Mouse (Mus musculus) cerebellum, adult 2 months (tissue): ENCODE data around the gene Sdhc. TPM values are rescaled to one million over a fixed set of nuclear protein-coding genes. Genes with fewer than 3 reads are reported as not detected.

Source experiments
- DNase-seq, 2 experiments: peaks; one replicate each; pipeline ENCODE4 v3.0.0; 2021
- H3K27ac ChIP-seq: fragments of 200-500 bp; 2 replicates; pipeline ENCODE4 v1.5.1; 2012; ENCODE audit warnings: low read length, control low read depth, inconsistent platforms; ENCODE audit not compliant: insufficient read depth
- H3K27me3 ChIP-seq: fragments of 200-500 bp; 2 replicates; pipeline ENCODE4 v1.6.1; 2012; ENCODE audit warnings: inconsistent platforms, mild to moderate bottlenecking, low read length, moderate library complexity; ENCODE audit not compliant: control insufficient read depth, insufficient read depth
- H3K4me1 ChIP-seq: fragments of 200-500 bp; 2 replicates; pipeline ENCODE4 v1.6.1; 2011; ENCODE audit warnings: low read length; ENCODE audit not compliant: control insufficient read depth, insufficient read depth
- H3K4me3 ChIP-seq: fragments of 200-500 bp; replicated peaks from 2 replicates; pipeline ENCODE3; 2011; ENCODE audit warnings: mild to moderate bottlenecking, low read depth, low read length, control low read depth; ENCODE audit not compliant: insufficient read depth
- CTCF ChIP-seq: fragments of 200-500 bp; IDR thresholded peaks from 2 replicates; pipeline ENCODE4 v1.5.1; 2011; ENCODE audit warnings: low read depth, mild to moderate bottlenecking, control low read depth, low read length, moderate library complexity, borderline replicate concordance; ENCODE audit not compliant: insufficient read depth
- POLR2A ChIP-seq: fragments of 200-500 bp; IDR thresholded peaks from 2 replicates; pipeline ENCODE4 v1.6.1; 2011; ENCODE audit warnings: low read length, control low read depth, borderline replicate concordance; ENCODE audit not compliant: insufficient read depth
- WGBS: fragments of 180-500 bp; shearing (Covaris S2); methylation state at CpG from one replicate; pipeline ENCODE4 v1.1.7; 2018; 5-methylcytosine and 5-hydroxymethylcytosine counted together
- polyA plus RNA-seq: library from polyadenylated mRNA; depleted of rRNA; stranded (reverse); fragments of >200 nt; gene quantifications from 2 replicates; pipeline ENCODE4 v1.2.3, GENCODE M21; 2012

Sdhc gene
- polyA plus RNA-seq, 1 experiment, result 302 TPM

DNA sequence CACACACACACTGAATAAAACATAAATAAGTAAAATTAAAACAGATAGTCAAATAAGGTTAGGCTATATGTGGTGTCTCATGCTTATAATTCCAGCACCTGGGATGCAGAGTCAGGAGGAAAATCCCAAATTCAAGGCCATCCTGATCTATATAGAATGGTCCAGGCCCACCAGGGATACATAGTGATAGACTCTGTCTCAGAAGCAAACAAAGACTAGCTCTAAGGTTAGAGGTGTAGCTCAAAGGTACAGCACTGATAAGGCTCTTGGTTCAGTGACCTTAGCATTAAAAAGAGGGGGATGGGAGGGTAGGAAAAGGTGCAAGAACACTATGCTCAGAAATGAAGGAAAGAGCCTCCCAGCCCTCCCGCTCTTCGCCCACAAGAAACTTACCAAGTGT, 14.8 kb downstream of the Sdhc start:
- no peak overlapping the region for H3K27ac ChIP-seq
- no peak overlapping the region for H3K4me3 ChIP-seq
- WGBS, result 100% methylated on average over 2 of the region's 2 CpGs
- TF ChIP-seq POLR2A (no peak), CTCF (no peak)
- H3K4me1 ChIP-seq, result no peaks in the 10 kb centered on the region
- no peak for DNase-seq
- H3K27me3 ChIP-seq, result no peaks in the 10 kb centered on the region

DNA sequence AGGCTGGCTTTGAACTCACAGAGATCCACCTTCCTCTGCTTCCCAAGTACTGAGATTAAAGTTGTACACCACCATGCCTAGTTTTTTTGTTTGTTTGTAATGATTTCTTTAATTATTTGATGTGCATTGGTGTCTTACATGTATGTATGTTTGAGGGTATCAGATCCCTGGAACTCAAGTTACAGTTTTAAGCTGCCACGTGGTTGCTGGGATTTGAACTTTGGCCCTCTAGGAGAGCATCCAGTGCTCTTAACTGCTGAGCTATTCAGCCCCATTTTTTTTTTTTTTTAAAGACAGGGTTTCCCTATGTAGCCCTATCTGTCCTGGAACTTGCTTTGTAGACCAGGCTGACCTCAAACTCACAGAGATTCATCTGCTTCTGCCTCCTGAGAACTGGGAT, 19.4 kb downstream of the Sdhc start:
- H3K4me3 ChIP-seq, result no peak overlapping the region
- TF ChIP-seq POLR2A, result no peak
- TF ChIP-seq CTCF, result no peak
- WGBS, result 86% methylated on average over 1 of the region's 1 CpGs
- no peaks in the 10 kb centered on the region for H3K4me1 ChIP-seq
- H3K27me3 ChIP-seq, result no peaks in the 10 kb centered on the region
- no peak for DNase-seq
- no peak overlapping the region for H3K27ac ChIP-seq

GRCm38 (mm10) chr1:171129251-171129650, 21.2 kb downstream of the Sdhc start:
- Histone ChIP-seq H3K4me3 (no peak overlapping the region), H3K4me1 (no peaks in the 10 kb centered on the region), H3K27me3 (no peaks in the 10 kb centered on the region), H3K27ac (no peak overlapping the region)
- WGBS, result 59% methylated on average over 7 of the region's 7 CpGs
- TF ChIP-seq CTCF (no peak), POLR2A (no peak)
- peak in 1 of 2 experiments; percentile 29 for DNase-seq

GRCm38 (mm10) chr1:171124398-171124797, 26.0 kb downstream of the Sdhc start:
- Histone ChIP-seq H3K27ac (no peak overlapping the region), H3K4me3 (no peak overlapping the region), H3K27me3 (no peaks in the 10 kb centered on the region), H3K4me1 (no peaks in the 10 kb centered on the region)
- WGBS, result 87% methylated on average over 5 of the region's 5 CpGs
- no peak for TF ChIP-seq CTCF
- TF ChIP-seq POLR2A, result no peak
- no peak for DNase-seq

- WGBS, result 27% methylated on average over 7 of the region's 7 CpGs
- Histone ChIP-seq H3K27ac (no peak overlapping the region), H3K4me3 (no peak overlapping the region), H3K27me3 (no peaks in the 10 kb centered on the region), H3K4me1 (no peaks in the 10 kb centered on the region)
- no peak for DNase-seq
- TF ChIP-seq POLR2A (no peak), CTCF (no peak)
Measured at GRCm38 (mm10) chr1:171122932-171123331, 27.5 kb downstream of the Sdhc start.

- 35% methylated on average over 5 of the region's 5 CpGs for WGBS
Measured at GRCm38 (mm10) chr1:171121839-171122238, 28.6 kb downstream of the Sdhc start.

DNA sequence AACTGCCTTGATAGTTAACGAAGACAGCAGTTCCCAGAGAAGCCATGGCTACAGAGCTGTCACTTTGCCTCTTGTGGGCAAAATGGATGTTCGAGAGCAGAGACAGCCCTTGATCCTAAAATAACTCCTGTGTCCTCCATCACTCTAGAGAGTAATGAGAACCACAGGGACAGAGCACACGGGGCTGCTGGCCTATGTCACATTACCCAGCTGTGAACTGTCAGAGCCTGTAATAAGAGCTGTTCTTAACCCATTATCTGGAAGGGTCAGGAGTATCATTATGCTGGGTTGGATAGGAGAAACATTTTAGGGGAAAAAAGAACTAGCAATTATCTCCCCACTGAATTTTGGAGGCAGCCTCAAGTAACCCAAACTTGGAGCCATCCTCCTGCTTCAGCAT, 29.5 kb downstream of the Sdhc start:
- Histone ChIP-seq H3K27ac (no peak overlapping the region), H3K4me1 (no peaks in the 10 kb centered on the region), H3K4me3 (no peak overlapping the region), H3K27me3 (no peaks in the 10 kb centered on the region)
- WGBS, result 68% methylated on average over 3 of the region's 3 CpGs
- DNase-seq, result no peak
- TF ChIP-seq POLR2A (no peak), CTCF (no peak)

More at GRCm38 (mm10) chr1:171121839-171122238, 28.6 kb downstream of the Sdhc start:
- no peak for DNase-seq
- no peak overlapping the region for H3K4me3 ChIP-seq
- H3K27me3 ChIP-seq, result no peaks in the 10 kb centered on the region
- no peak for TF ChIP-seq POLR2A
- TF ChIP-seq CTCF, result no peak
- no peak overlapping the region for H3K27ac ChIP-seq
- no peaks in the 10 kb centered on the region for H3K4me1 ChIP-seq

GRCm38 (mm10) chr1:171119405-171119804, 31.0 kb downstream of the Sdhc start:
- H3K27ac ChIP-seq, result no peak overlapping the region
- no peaks in the 10 kb centered on the region for H3K27me3 ChIP-seq
- no peak for TF ChIP-seq POLR2A
- TF ChIP-seq CTCF, result no peak
- H3K4me3 ChIP-seq, result no peak overlapping the region
- H3K4me1 ChIP-seq, result no peaks in the 10 kb centered on the region
- WGBS, result 85% methylated on average over 14 of the region's 14 CpGs
- no peak for DNase-seq

- no peak for DNase-seq
- no peak overlapping the region for H3K4me3 ChIP-seq
- WGBS, result 88% methylated on average over 5 of the region's 5 CpGs
- no peak for TF ChIP-seq CTCF
- TF ChIP-seq POLR2A, result no peak
- no peaks in the 10 kb centered on the region for H3K4me1 ChIP-seq
- no peaks in the 10 kb centered on the region for H3K27me3 ChIP-seq
- no peak overlapping the region for H3K27ac ChIP-seq
Measured at GRCm38 (mm10) chr1:171118996-171119395, 31.4 kb downstream of the Sdhc start.
